Mouse (Mus musculus): ENCODE results near the gene Btg2.

Btg2 gene

DNA sequence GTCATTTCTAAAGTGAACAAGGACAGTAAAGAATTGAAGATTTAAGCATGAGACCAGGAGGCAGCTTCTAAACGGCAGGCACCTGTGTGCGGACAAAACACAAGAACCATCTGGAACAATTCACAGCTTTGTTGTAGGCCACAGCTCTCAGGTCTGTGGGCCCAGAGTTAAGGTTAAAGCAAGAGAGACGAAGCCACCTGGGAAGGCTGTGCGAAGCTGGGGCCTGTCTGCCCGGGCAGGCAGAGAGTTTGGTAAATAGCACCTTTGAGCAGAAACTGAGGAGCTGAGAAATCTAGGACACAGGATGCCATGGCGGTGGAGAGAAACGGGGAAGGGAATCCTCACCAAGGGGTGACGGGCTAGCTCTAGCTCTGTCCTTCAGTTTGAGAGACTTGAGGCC, 3.4 kb downstream of the Btg2 start:
- no peak for DNase-seq

DNA sequence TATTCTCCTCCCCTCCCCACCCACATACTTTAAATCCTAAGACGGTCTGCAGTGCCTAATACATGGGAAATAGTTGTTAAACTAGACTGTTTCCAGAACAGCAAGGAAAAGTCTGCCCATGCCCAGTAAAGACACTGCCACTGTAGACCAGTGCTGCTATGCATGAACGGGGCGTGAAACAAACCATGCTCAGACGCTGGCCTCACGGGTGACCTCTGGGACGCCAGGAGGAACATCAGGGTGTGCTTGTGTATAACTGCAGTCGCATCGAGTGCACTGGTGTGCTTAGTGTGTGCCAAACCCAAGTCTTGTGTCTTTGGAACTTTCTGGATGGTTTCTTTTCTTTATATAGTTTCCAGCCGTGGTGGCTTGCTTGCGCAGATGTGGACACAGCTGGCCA, 4.3 kb downstream of the Btg2 start:
- DNase-seq, result no peak

DNA sequence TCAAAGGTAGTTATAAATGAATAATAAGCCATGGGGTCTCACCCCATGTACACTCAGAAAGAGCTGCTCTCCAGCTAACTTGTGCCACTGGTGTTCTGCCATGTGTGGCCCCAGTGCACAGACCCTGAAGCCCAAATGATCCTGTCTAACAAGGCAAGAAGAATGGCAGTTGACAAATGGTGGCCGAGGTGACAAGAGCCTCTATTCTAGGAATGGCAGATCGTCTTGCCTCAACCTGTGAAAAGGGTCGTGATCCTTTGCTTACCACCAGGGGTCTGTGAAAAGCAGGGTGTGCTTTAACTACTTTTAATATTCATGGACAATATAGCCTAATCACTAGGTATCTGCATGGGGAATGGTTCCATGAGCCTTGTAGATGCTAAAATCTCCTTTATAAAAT, 4.7 kb downstream of the Btg2 start:
- no peak for DNase-seq

GRCm38 (mm10) chr1:134073658-134074057, 5.3 kb downstream of the Btg2 start:
- no peak for DNase-seq

DNA sequence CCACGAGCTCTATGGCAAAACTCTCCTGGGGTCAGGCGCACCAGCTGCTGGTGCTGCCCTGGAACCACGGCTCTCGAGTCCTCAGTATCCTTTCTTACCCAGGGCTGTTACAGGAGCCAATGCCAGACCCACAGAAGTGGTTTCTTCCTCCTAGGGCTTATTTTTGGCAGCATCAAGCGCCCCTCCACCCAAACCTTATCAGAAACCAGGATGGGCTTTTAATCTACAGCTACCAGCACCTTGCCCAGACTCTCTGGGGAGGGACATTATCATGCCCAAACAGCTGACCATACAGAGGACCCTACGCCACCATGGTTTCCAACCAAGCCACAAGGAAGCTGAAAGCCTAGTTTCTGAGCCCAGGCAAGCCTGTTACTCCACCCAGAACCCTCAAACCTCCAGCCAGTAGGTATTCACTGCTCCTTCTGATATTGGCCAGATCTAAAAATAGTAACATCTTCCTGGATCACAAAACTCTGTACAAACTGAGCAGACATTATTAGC, 5.8 kb downstream of the Btg2 start:
- no peak for DNase-seq

GRCm38 (mm10) chr1:134071411-134072018, 7.4 kb downstream of the Btg2 start:
- DNase-seq, result peak; percentile 60

- no peak for DNase-seq
Observed at GRCm38 (mm10) chr1:134070099-134070669, 8.7 kb downstream of the Btg2 start.

- peak; percentile 78 for DNase-seq
Observed at GRCm38 (mm10) chr1:134067143-134067619, 11.7 kb downstream of the Btg2 start.

DNA sequence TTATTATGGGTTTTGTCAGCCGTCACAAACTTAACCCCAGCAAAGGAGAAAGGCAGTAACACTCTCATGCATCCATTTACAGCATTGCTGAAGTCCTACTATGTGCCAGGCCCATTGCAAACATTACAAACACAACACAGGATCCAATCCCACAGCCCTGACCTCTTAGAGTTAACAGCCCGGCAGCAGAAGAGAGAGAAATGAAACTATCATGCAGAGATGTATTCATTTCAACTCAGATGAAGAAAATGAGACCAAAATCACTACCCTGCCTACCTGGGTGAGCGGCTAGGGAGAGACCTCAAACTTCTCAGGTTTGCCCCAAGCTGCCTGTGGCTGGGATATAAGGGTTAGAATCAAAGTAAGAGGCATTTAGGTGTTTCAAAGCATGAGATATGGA, 12.4 kb downstream of the Btg2 start:
- no peak for DNase-seq

- DNase-seq, result no peak
Observed at GRCm38 (mm10) chr1:134065241-134065809, 13.6 kb downstream of the Btg2 start.

DNA sequence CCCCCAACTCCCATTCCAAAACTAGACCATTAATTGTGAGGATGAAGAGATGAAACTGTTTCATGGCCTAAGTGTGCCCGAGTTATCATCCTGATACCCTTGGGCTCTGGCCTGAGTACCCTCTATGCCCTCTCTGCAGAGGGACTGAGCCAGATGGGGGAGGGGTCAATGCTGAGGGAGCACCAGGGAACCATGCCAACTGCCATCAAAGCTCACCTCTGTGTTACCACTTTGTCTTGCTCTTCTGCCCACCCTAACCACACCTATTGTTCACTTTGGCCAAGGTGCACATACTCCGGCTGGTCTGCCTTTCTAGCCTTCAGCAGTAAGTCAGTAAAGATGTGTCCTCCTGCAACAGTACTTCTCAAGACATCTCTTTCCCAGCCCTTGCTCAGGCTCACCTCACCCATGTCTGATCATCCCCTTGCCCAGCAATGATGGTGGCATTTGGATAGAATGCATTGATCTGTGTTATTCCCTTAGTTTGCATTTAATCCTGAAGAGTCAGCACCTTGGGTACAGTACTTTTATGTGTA, 14.6 kb downstream of the Btg2 start:
- no peak for DNase-seq

GRCm38 (mm10) chr1:134063773-134064125, 15.2 kb downstream of the Btg2 start:
- peak; percentile 68 for DNase-seq

DNA sequence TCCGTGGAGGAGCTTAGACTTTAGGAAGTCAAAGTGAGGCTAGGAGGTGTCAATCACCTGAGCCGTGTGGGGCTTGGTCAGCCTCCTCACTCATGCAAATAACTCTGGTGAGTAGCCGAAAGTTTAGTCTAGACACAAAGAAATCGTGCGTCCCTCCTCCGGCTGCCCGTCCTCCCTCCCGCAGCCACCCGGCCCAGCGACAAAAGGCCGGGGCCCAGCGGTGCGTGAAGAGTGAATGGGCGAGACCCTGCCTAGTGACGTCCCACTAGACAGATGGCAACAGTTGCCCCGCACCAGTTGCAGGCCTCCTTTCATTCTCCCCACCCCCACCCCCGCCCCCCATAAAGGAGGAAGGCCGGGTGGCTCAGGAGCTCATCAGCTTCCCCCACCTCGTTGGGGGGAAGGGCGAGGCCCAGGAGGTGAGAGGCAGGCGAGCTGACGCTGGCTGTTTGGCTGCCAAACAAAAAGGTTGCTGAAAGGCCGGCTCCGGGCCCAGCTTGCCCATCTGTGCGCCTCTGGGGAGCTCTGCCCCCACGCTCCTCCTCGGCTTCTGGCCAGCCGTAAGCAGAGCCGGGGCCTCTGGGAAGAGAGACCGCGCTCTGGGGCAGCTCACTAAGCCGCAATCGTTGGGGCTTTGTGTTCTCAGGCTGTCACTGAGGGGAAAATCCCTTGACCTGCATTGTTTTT, 15.7 kb downstream of the Btg2 start:
- peak; percentile 81 for DNase-seq

DNA sequence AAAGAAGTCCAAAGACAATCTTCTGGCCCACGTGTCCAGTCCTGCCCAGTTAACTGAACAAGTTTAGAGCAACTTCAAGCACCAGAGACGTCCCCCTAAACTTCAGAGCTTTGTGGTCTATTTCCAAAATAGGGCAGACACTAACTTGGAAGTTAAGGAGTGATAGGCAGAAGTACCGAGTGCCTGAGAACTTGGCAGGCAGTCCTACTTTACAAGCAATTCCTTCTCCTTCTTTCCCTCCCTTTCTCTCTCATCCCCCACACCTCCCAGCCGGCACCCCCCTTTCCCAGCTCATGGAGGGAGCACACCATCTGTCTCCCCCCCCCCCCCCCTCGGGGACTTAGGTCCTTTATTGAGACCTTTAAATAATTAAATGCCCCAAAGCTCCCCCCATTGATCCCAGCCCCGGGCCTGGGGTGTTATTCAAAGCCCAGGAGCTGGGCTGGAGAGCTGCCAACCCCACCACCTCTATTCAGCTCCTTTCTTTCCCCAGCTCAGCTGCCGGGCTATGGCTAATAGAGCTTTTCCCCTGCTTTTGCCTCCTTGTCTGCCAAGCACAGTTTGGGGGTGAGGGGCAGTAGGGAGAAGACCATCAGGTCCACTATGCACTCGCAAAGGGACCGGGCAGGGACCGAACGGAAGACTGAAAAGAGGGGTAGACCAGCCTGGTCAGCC, 16.4 kb downstream of the Btg2 start:
- DNase-seq, result peak; percentile 66

DNA sequence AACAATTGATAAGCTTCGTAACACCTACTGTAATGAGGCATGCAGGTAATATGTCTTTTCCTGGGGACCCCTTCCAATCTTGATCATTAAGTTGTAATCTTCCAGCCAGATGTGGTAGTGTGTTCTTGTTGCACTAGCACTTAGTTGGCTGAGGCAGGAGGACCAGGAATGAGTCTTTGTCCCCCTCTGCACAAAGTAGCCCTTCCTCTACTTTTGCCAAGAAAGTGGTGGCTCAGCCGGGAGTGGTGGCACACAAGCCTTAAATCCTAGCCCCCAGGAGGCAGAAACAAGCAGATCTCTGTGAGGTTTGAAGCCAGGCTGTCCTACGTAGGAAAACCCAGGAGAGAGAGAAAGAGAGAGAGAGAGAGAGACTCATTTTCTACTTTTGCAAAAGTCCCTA, 17.0 kb downstream of the Btg2 start:
- DNase-seq, result no peak

GRCm38 (mm10) chr1:134060849-134061569, 17.9 kb downstream of the Btg2 start:
- DNase-seq, result peak; percentile 93

DNA sequence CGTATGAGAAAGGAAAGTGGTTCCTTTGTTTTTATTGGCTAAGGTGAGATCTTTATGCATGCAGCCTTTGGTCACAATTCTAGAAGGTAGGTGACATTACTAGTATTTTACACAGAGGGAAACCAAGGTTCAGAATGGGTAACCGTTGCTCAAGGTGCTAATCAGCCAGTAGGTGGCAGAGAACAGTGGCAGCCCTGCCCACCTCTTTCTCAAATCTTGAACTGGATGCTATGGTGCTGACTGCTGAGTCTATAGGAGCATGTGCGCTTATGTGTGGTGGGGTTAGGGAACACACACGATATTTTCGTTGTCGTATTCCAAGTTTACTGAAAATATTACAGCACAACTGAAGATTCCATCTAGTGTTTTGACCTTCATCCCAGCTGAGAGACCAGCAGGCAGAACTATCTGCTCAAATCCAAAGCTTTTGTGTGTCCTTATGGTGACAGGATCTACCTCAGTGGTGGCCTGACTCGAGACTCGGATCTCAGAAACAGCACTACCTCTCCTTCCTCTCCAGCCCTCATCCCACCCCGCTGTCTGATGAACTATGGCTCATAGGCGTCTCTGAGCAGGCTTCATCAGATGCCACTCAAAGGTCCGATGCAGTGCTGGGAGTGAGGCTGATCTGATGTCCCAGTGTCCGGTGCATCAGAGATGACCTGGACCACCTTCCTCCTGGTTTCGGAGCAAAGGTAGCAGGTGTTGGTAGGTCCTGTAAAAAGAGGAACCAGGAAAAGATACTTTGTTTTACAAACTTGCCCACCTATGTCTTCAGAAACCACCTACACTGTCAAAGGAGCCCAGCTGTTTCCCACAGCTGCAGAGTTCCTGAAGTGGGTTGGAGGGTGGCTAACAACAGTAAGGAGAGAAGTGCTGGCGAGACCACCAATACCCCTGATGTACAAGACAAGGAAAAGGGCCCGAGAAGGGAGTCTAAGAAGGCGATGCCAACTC, 18.9 kb downstream of the Btg2 start:
- no peak for DNase-seq

- DNase-seq, result no peak
Observed at GRCm38 (mm10) chr1:134058870-134059269, 20.1 kb downstream of the Btg2 start.

DNA sequence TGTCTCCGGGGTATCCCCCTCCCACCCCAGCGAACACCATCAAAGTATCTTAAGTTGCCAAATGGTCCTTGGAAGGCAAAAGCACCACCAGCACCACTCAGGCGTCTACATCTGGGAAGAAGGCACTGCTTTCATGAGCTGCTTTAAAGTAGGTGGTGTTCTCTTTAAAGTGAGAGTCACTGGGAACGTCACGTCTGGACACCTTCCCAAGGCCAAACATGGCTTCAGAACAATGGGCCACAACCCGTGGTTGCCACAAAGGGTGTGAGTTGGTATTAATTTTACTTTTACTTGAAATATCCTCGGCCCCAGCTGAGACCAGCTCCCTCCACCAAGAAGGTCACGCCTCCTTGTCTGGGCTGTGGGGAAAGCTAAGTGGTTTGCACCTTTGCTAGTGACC, 21.2 kb downstream of the Btg2 start:
- DNase-seq, result no peak

DNA sequence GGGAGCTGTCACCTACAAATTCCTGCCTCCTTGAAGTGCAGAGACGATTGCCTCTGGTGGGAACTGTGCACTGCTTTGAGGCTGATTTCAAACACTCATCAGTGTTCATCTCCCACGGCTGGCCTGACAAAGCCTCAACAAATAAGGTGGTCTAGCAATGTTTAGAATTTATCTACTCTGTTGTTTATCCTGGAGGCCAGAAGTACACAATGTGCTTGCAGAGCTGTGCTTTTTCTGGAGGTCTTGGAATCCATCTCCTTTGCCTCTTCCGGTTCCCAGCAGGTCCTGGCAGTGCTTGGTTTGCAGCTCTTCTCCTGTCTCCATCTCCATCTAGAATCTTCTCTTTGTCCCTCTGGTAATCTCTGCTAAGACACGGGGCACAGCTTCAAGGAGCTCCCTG, 22.6 kb downstream of the Btg2 start:
- DNase-seq, result no peak

GRCm38 (mm10) chr1:134055666-134056245, 23.2 kb downstream of the Btg2 start:
- no peak for DNase-seq

Measured in kidney, postnatal 10 days (tissue).